Mouse (Mus musculus) stomach, embryonic 14.5 days (tissue): ENCODE data around the gene Itga6. TPM values are rescaled to one million over a fixed set of nuclear protein-coding genes. Genes with fewer than 3 reads are reported as not detected.

Source experiments
- polyA plus RNA-seq: library from polyadenylated mRNA; unstranded; fragments of >200 nt; fragmentation: Nextera tagmentation; extraction: Ambion mirVana; gene quantifications from 2 replicates; pipeline ENCODE4 v1.2.1, GENCODE M21; 2014

Gene Itga6
- polyA plus RNA-seq, 1 experiment from 2014 or later, result 65.5 TPM

Other genes with a start within 250 kb of the Itga6 start
- gene Dlx1, start 217.5 kb upstream of the Itga6 start, polyA plus RNA-seq, result 10.8 and 11.3 TPM in 2 replicates
- 6.4 and 6.9 TPM in 2 replicates for gene Dlx2, start 198.9 kb upstream of the Itga6 start, polyA plus RNA-seq
- 71.6 and 83.3 TPM in 2 replicates for gene Pdk1, start 127.6 kb downstream of the Itga6 start, polyA plus RNA-seq
- 2.4 and 4.4 TPM in 2 replicates for gene Rapgef4, start 235.6 kb downstream of the Itga6 start, polyA plus RNA-seq